Mouse (Mus musculus) kidney, adult 2 months (tissue): ENCODE results near the gene Nr1h4.

Experiments used
- CTCF ChIP-seq: fragments of 200-500 bp; conservative IDR thresholded peaks from 2 replicates; pipeline ENCODE4 v1.5.1; 2011; ENCODE audit warnings: low read depth, mild to moderate bottlenecking, control low read depth, low read length, moderate library complexity, mixed read lengths; ENCODE audit not compliant: insufficient read depth, insufficient read length
- POLR2A ChIP-seq: fragments of 200-500 bp; IDR thresholded peaks from one replicate; pipeline ENCODE4 v1.6.1; 2011; ENCODE audit warnings: low read depth, low read length, control low read depth

GRCm38 (mm10) chr10:89415478-89415877 is 117.9 kb downstream of the Nr1h4 start:
- no peak for TF ChIP-seq CTCF
- no peak for TF ChIP-seq POLR2A
